Mouse (Mus musculus) liver, embryonic 12.5 days (tissue): ENCODE data around the gene Acot4. TPM values are rescaled to one million over a fixed set of nuclear protein-coding genes. Genes with fewer than 3 reads are reported as not detected.
A peak's percentile ranks its signal among the peaks of the same experiment; 100 is the strongest.
"Not testable (repeated sequence)": the region's sequence is repeated elsewhere in the genome, so short reads cannot be mapped to it uniquely, and the experiment has no call there.

ENCODE experiments used
- ATAC-seq: fragments of 200-750 bp; cut with Nextera tagmentation; 2 replicates; pipeline ENCODE4 v1.8.0; 2017; ENCODE audit warnings: moderate number of reproducible peaks, mild to moderate bottlenecking, moderate library complexity
- H3K27ac ChIP-seq: fragments of 300-500 bp; sonication (generic); 2 replicates; pipeline ENCODE4 v1.5.1; 2016; ENCODE audit warnings: mild to moderate bottlenecking
- H3K27me3 ChIP-seq: fragments of 300-500 bp; sonication (generic); replicated peaks from 2 replicates; pipeline ENCODE4 v1.6.1; 2016; ENCODE audit warnings: mild to moderate bottlenecking, moderate library complexity
- H3K36me3 ChIP-seq: fragments of 300-500 bp; sonication (generic); 2 replicates; pipeline ENCODE4 v1.6.1; 2016; ENCODE audit warnings: mild to moderate bottlenecking, moderate library complexity
- H3K4me1 ChIP-seq: fragments of 300-500 bp; sonication (generic); 2 replicates; pipeline ENCODE4 v1.6.1; 2016
- H3K4me2 ChIP-seq: fragments of 300-500 bp; sonication (generic); 2 replicates; pipeline ENCODE4 v1.6.1; 2016; ENCODE audit warnings: mild to moderate bottlenecking, moderate library complexity
- H3K4me3 ChIP-seq: fragments of 300-500 bp; sonication (generic); 2 replicates; pipeline ENCODE4 v1.5.1; 2016; ENCODE audit warnings: mild to moderate bottlenecking, moderate library complexity
- H3K9ac ChIP-seq: fragments of 300-500 bp; sonication (generic); 2 replicates; pipeline ENCODE4 v1.6.1; 2016; ENCODE audit warnings: mild to moderate bottlenecking, moderate library complexity
- H3K9me3 ChIP-seq: fragments of 300-500 bp; sonication (generic); replicated peaks from 2 replicates; pipeline ENCODE4 v1.6.1; 2016; ENCODE audit warnings: mild to moderate bottlenecking, moderate library complexity
- WGBS: fragments of 180-500 bp; shearing (Covaris S2); methylation state at CpG from one replicate; pipeline ENCODE4 v1.1.7; 2016; ENCODE audit not compliant: insufficient replicate concordance; 5-methylcytosine and 5-hydroxymethylcytosine counted together
- polyA plus RNA-seq: library from polyadenylated mRNA; unstranded; fragments of >200 nt; fragmentation: Nextera tagmentation; extraction: Ambion mirVana; gene quantifications from 2 replicates; pipeline ENCODE4 v1.2.1, GENCODE M21; 2016

The Acot4 gene
- polyA plus RNA-seq, 1 experiment from 2014 or later: 6.6 TPM

GRCm38 (mm10) chr12:84033302-84033701 lies 4.9 kb upstream of the Acot4 start:
- not testable (repeated sequence) for H3K4me1 ChIP-seq, H3K4me3 ChIP-seq, H3K9ac ChIP-seq, ATAC-seq, H3K27ac ChIP-seq, H3K36me3 ChIP-seq, H3K4me2 ChIP-seq, H3K9me3 ChIP-seq
- peaks cover 11% of the 10 kb centered on the region for H3K27me3 ChIP-seq
- WGBS: 41% methylated on average over 2 of the region's 2 CpGs

DNA sequence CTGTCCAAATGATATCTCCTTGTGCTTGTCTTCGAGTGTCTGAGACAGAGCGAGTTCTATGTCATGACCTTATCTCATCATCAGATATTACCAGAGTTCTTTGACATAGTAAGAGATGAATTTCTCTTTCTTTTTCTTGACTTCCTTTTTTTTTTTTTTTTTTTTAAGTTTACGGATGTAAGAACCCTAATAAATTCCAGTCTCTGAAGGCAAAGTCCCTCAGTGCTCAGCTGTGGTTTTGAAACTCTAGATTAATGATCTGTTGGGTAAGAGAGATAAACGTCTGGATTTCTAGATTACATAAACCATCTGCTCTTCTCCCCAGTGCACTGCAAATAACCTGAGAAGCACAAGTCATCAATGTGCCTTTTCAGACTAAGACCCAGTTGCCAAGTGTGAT lies 4.1 kb upstream of the Acot4 start:
- Histone ChIP-seq H3K27ac (no peak overlapping the region), H3K4me1 (peaks cover 2% of the 10 kb centered on the region; the same call in 1 of the 2 replicates), H3K9ac (no peak overlapping the region), H3K27me3 (peaks cover 19% of the 10 kb centered on the region), H3K4me2 (no peak overlapping the region), H3K4me3 (no peak overlapping the region), H3K9me3 (no peaks in the 10 kb centered on the region), H3K36me3 (no peaks in the 10 kb centered on the region)
- WGBS: 21% methylated on average over 4 of the region's 4 CpGs
- ATAC-seq: no peak

DNA sequence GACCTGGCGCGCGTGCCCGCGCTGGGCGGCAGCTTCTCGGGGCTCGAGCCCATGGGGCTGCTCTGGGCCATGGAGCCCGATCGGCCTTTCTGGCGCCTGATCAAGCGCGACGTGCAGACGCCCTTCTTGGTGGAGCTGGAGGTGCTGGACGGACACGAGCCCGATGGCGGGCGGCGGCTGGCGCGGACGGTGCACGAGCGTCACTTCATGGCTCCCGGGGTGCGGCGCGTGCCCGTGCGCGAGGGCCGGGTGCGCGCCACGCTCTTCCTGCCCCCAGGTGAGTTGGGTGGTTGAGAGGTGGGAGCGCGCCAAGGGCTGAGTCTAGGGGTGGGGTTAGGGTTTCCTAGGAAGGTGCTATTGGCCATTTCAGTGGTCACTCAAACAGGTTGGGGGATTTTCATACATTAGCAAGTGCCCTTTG lies 522 bp downstream of the Acot4 start, which contains the start of gene Gm49366:
Gene Gm49366 (plus strand): TSS at position 245 of the 421 bp plus-strand sequence.
- ATAC-seq: peak; percentile 40; the same call in 1 of the 2 replicates
- WGBS: 3% methylated on average over 39 of the region's 39 CpGs

GRCm38 (mm10) chr12:84042248-84042647 lies 4.1 kb downstream of the Acot4 start:
- H3K4me3 ChIP-seq: no peak overlapping the region
- no peaks in the 10 kb centered on the region for H3K9me3 ChIP-seq
- H3K27ac ChIP-seq: peak overlapping the region; percentile 73; the same call in 1 of the 2 replicates
- ATAC-seq: 0 out of 2 replicates have a peak, but pooled peaks have one; percentile 37
- peaks cover 20% of the 10 kb centered on the region for H3K27me3 ChIP-seq
- no peaks in the 10 kb centered on the region for H3K4me1 ChIP-seq
- H3K9ac ChIP-seq: no peak overlapping the region
- H3K4me2 ChIP-seq: no peak overlapping the region
- 64% methylated on average over 5 of the region's 5 CpGs for WGBS
- H3K36me3 ChIP-seq: no peaks in the 10 kb centered on the region; the same call in 1 of the 2 replicates

More for the DNA sequence above, 522 bp downstream of the Acot4 start, which contains the start of gene Gm49366:
- H3K4me1 ChIP-seq, H3K36me3 ChIP-seq, H3K9me3 ChIP-seq: not testable (repeated sequence)
- peak within 1 kb of the TSS; percentile 35 for H3K9ac ChIP-seq
- H3K27me3 ChIP-seq: peaks cover 20% of the 10 kb centered on the region
- H3K4me2 ChIP-seq: peak within 1 kb of the TSS; percentile 67
- peak within 1 kb of the TSS; percentile 48 for H3K4me3 ChIP-seq
- 0 out of 2 replicates have a peak within 1 kb of the TSS, but pooled peaks have one; percentile 25 for H3K27ac ChIP-seq

DNA sequence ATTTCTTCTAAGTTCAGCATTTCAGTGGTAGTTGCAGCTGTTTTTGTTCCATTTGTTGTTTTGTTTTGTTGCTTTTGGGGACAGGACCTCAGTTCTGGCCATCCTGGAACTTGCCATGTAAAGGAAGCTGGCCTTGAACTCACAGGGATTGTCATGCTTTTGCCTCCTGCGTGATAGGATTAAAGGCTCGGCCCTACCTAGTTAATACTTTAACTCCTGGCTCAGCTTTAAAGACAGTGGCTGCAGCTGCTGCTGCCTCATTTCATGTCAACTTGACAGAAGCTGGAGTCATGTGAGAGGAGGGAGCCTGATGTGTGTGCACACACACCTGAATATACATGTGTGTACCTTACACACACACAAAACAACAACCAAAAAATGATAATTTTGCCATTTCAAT lies 5.9 kb downstream of the Acot4 start:
- 62% methylated on average over 2 of the region's 2 CpGs for WGBS
- Histone ChIP-seq H3K27ac (no peak overlapping the region), H3K9me3 (0 out of 2 replicates have a peak, but pooled peaks cover 6% of the 10 kb centered on the region), H3K9ac (no peak overlapping the region), H3K4me3 (no peak overlapping the region), H3K4me1 (no peaks in the 10 kb centered on the region), H3K4me2 (no peak overlapping the region), H3K27me3 (peaks cover 2% of the 10 kb centered on the region), H3K36me3 (no peaks in the 10 kb centered on the region; the same call in 1 of the 2 replicates)
- no peak for ATAC-seq

- no peak overlapping the region for H3K4me3 ChIP-seq
- no peak overlapping the region for H3K4me2 ChIP-seq
- H3K27me3 ChIP-seq: peaks cover 8% of the 10 kb centered on the region; the same call in 1 of the 2 replicates
- no peak overlapping the region for H3K27ac ChIP-seq
- H3K4me1 ChIP-seq: no peaks in the 10 kb centered on the region
- 0 out of 2 replicates have a peak, but pooled peaks cover 6% of the 10 kb centered on the region for H3K9me3 ChIP-seq
- no peak for ATAC-seq
- WGBS: 81% methylated on average over 1 of the region's 1 CpGs
- no peaks in the 10 kb centered on the region for H3K36me3 ChIP-seq
- no peak overlapping the region for H3K9ac ChIP-seq
Observed at GRCm38 (mm10) chr12:84046906-84047305, 8.7 kb downstream of the Acot4 start.

DNA sequence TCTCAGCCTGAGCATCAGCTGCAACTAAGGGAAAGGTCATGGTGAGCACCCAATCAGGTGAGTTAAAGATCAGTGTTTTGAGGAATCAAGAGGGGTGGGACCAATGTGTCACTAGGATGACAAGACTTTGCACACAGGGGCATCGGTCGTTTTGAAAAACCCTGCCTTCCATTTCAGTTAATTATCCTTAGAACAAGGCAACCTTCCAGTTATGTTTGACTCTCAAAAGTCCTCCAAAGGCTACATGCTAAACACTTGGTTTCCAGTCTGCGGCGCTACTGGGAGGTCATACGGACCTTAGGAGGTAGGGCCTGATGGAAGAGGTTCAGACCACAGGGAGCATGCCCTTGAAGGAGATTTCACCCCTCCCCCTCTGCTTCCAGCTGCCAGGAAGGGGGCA lies 12.6 kb downstream of the Acot4 start:
- not testable (repeated sequence) for ATAC-seq
- WGBS: 72% methylated on average over 5 of the region's 5 CpGs

GRCm38 (mm10) chr12:84051937-84052474 lies 13.8 kb downstream of the Acot4 start, which contains the start of gene Acot3:
TSS of gene Acot3 (plus strand) at chr12:84052144.
- peaks cover 41% of the 10 kb centered on the region for H3K27me3 ChIP-seq
- no peaks in the 10 kb centered on the region for H3K4me1 ChIP-seq
- H3K4me3 ChIP-seq: peak within 1 kb of the TSS; percentile 45; the same call in 1 of the 2 replicates
- no peak for ATAC-seq
- 32% methylated on average over 5 of the region's 5 CpGs for WGBS
- H3K36me3 ChIP-seq: no peaks in the 10 kb centered on the region
- peak within 1 kb of the TSS; percentile 63; the same call in 1 of the 2 replicates for H3K4me2 ChIP-seq
- 0 out of 2 replicates have a peak, but pooled peaks cover 6% of the 10 kb centered on the region for H3K9me3 ChIP-seq
- H3K9ac ChIP-seq: no peak within 1 kb of the TSS
- peak within 1 kb of the TSS; percentile 40 for H3K27ac ChIP-seq

More for the DNA sequence above, 12.6 kb downstream of the Acot4 start:
- not testable (repeated sequence) for H3K9me3 ChIP-seq, H3K4me3 ChIP-seq, H3K36me3 ChIP-seq, H3K9ac ChIP-seq, H3K4me2 ChIP-seq, H3K4me1 ChIP-seq, H3K27ac ChIP-seq
- H3K27me3 ChIP-seq: peaks cover 41% of the 10 kb centered on the region

DNA sequence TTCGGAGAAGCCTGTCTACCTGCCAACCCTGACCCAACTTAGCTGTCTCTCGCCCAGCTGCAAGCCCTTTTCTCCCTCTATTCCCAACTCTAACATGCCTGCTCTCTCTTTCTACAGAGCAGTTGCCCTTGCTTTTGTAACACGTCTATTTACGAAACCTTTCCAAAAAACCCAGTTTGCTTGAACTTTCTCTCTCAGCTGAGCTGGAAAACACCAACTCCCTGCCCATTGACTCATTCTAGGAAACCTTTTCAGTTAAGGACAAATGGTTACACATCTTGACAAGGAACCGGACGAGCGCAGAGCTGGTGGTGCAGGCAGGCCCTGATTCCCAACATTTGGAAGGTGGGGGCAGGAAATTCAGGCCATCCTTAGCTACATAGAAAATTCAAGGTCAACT lies 14.4 kb downstream of the Acot4 start:
- Histone ChIP-seq H3K4me1 (no peaks in the 10 kb centered on the region), H3K4me2 (peak overlapping the region; percentile 63; the same call in 1 of the 2 replicates), H3K4me3 (0 out of 2 replicates have a peak overlapping the region, but pooled peaks have one; percentile 45), H3K9ac (no peak overlapping the region), H3K27me3 (peaks cover 41% of the 10 kb centered on the region), H3K9me3 (0 out of 2 replicates have a peak, but pooled peaks cover 6% of the 10 kb centered on the region), H3K36me3 (no peaks in the 10 kb centered on the region), H3K27ac (peak overlapping the region; percentile 40)
- ATAC-seq: no peak
- WGBS: 66% methylated on average over 7 of the region's 7 CpGs

DNA sequence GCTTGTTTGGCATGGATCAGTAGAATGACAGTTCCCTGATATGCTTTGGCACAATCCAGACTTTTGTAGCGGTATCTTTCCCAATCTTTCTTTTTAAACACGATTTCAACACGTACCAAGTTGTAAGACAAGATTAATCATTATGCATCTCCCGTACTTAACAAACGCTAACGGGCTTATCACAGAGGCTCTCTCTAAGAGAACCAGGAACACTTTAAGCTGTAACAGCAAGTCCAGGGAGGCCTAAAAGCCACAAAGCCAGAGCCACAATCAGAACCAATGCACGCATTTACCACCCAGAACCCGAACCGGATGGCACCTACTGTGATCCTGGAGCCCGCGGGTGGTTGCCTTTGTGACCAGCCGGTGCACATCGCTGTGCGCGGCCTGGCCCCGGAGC lies 15.0 kb downstream of the Acot4 start:
- Histone ChIP-seq H3K9me3 (0 out of 2 replicates have a peak, but pooled peaks cover 4% of the 10 kb centered on the region), H3K36me3 (no peaks in the 10 kb centered on the region), H3K9ac (peak overlapping the region; percentile 41), H3K4me3 (peak overlapping the region; percentile 45), H3K27ac (peak overlapping the region; percentile 28), H3K4me2 (peak overlapping the region; percentile 63), H3K4me1 (no peaks in the 10 kb centered on the region), H3K27me3 (peaks cover 41% of the 10 kb centered on the region)
- 8% methylated on average over 16 of the region's 16 CpGs for WGBS
- ATAC-seq: no peak

GRCm38 (mm10) chr12:84053679-84054391 lies 15.7 kb downstream of the Acot4 start:
- WGBS: 4% methylated on average over 38 of the region's 46 CpGs
- ATAC-seq: no peak
- H3K9me3 ChIP-seq: no peaks in the 10 kb centered on the region

DNA sequence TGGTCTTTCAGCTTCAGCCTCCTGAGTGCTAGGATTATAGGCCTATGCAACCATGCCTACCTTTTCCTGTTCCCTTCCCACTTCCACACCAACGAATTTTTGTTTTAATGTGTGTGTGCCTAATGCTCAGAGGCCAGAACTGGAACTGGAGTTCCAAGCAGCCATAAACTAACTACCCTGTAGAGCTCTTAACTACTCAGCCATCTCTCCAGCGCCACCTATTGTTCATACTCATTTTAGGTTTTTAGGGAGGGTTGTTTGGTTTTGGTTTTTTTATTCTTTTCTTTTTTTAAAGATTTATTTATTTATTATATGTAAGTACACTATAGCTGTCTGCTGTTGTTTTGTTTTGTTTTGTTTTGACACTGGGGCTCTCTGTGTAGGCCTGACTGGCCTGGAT lies 22.8 kb downstream of the Acot4 start:
- ATAC-seq: no peak
- 11% methylated on average over 2 of the region's 2 CpGs for WGBS

More at GRCm38 (mm10) chr12:84053679-84054391, 15.7 kb downstream of the Acot4 start:
- Histone ChIP-seq H3K4me2 (peak overlapping the region; percentile 63), H3K36me3 (no peaks in the 10 kb centered on the region), H3K4me1 (no peaks in the 10 kb centered on the region), H3K27ac (peak overlapping the region; percentile 20; the same call in 1 of the 2 replicates), H3K4me3 (peak overlapping the region; percentile 45), H3K9ac (peak overlapping the region; percentile 41), H3K27me3 (peaks cover 41% of the 10 kb centered on the region)

More for the DNA sequence above, 22.8 kb downstream of the Acot4 start:
- Histone ChIP-seq H3K36me3 (no peaks in the 10 kb centered on the region), H3K4me1 (no peaks in the 10 kb centered on the region), H3K27ac (no peak overlapping the region), H3K27me3 (peaks cover 11% of the 10 kb centered on the region), H3K9ac (no peak overlapping the region), H3K9me3 (no peaks in the 10 kb centered on the region), H3K4me3 (no peak overlapping the region), H3K4me2 (no peak overlapping the region)
